Mouse (Mus musculus): ENCODE measurements at regions not wholly inside any gene's neighbourhood (a gene's known extent, or its start where the extent isn't known, plus 50 kb on each side); places are given as distances from the start of the nearest gene placed in this dataset.

DNA sequence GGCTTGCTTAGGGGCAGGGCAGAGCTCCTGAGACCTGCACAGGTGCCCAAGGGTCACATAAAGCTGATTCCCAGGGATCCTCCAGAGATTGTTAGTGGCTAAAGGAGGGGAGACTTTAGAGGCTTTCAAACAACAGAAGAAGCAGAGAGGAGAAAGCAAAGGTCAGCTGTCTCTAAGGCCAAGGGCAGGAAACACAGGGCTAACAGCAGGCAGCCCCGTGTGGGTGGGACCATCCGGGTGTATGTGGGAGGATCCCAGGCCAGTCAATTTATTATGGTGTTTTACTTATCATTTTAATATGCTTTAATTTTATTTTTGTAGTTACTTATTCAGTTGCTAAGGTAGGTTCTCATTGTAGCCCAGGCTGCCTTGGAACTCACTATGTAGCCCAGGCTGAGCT lies 317.1 kb downstream of the Matn1 start:
- no peak for DNase-seq (ENCODE audit: extremely low read depth, insufficient read length, low spot score)

DNA sequence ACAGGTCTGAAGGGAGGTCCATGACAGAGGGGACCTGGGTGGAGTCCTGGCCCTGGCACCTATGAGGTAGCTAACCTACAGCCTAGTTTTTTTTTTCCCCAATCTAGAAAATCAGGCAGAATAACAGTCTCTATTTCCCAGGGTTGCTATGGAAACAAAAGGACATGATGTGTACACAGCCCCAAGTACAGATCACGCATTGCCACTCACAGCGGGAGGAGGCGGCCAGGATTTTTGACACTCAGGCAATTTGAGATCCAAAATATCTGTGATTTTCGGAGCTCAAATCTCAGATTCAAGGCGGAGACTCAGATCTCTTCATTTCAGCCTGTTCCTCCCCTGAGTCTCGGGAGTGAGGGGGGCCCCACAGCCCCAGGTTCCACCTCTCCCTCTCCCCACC lies 318.7 kb downstream of the Matn1 start:
- DNase-seq (ENCODE audit: extremely low read depth, insufficient read length, low spot score), result no peak

GRCm38 (mm10) chr4:131266764-131267163 lies 322.6 kb downstream of the Matn1 start:
- DNase-seq (ENCODE audit: extremely low read depth, insufficient read length, low spot score), result no peak

GRCm38 (mm10) chr4:131267760-131268159 lies 323.6 kb downstream of the Matn1 start:
- DNase-seq (ENCODE audit: extremely low read depth, insufficient read length, low spot score), result no peak

GRCm38 (mm10) chr4:131270192-131270591 lies 326.0 kb downstream of the Matn1 start:
- no peak for DNase-seq (ENCODE audit: extremely low read depth, insufficient read length, low spot score)

GRCm38 (mm10) chr4:131272060-131272459 lies 327.9 kb downstream of the Matn1 start:
- DNase-seq (ENCODE audit: extremely low read depth, insufficient read length, low spot score), result no peak

GRCm38 (mm10) chr4:131293560-131293959 lies 349.4 kb downstream of the Matn1 start:
- no peak for DNase-seq (ENCODE audit: extremely low read depth, insufficient read length, low spot score)

GRCm38 (mm10) chr4:131298011-131298674 lies 354.0 kb downstream of the Matn1 start:
- DNase-seq (ENCODE audit: extremely low read depth, insufficient read length, low spot score), result no peak

GRCm38 (mm10) chr4:131303936-131304335 lies 359.8 kb downstream of the Matn1 start:
- DNase-seq (ENCODE audit: extremely low read depth, insufficient read length, low spot score), result no peak

DNA sequence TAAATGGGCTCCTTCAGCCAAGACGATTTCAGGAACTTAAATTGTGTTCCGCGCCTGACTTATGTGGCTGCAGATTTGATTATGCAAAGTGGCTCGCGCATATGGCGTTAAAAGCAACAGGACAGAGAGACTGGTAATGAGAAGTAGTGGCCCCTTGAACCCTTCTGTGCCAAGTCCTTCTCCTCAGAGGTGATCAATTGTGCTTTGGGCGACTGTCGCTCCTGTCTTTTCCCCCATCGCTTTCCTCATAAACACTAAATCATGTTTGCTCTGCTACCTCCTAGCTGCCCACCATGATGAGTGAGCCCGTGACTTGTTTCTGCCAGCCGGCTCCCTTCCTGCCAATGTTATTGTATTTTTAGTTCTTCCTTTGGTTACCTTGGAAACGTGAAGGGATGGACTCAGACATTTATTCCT lies 360.2 kb downstream of the Matn1 start:
- no peak for DNase-seq (ENCODE audit: extremely low read depth, insufficient read length, low spot score)

- DNase-seq (ENCODE audit: extremely low read depth, insufficient read length, low spot score), result no peak
Observed at GRCm38 (mm10) chr4:131314231-131314630, 370.0 kb downstream of the Matn1 start.

DNA sequence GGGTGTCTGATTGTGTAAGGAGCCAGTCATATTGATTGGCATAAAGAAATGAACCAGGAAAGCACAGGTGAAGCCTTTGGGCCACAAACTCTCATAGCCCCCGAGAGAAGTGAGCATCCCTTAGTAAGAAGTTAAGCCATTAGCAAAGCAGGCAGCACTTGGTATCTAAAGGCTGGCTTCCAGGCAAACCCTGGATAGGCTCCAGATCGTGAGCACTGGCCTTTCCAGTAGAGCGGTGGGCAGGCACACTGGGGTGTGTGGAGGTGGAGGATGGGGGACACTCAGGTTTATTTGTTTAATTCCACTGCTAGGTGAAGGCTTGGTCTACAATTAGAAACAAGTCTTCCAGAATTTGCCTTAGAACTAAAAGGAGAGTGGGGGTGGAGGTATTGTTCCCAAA lies 371.9 kb downstream of the Matn1 start:
- no peak for DNase-seq (ENCODE audit: extremely low read depth, insufficient read length, low spot score)

GRCm38 (mm10) chr4:131322323-131322722 lies 378.1 kb downstream of the Matn1 start:
- no peak for DNase-seq (ENCODE audit: extremely low read depth, insufficient read length, low spot score)

GRCm38 (mm10) chr4:131324486-131324885 lies 380.3 kb downstream of the Matn1 start:
- no peak for DNase-seq (ENCODE audit: extremely low read depth, insufficient read length, low spot score)

GRCm38 (mm10) chr4:131325200-131325599 lies 381.0 kb downstream of the Matn1 start:
- DNase-seq (ENCODE audit: extremely low read depth, insufficient read length, low spot score), result no peak

- DNase-seq (ENCODE audit: extremely low read depth, insufficient read length, low spot score), result no peak
Observed at GRCm38 (mm10) chr4:131325609-131326008, 381.4 kb downstream of the Matn1 start.

DNA sequence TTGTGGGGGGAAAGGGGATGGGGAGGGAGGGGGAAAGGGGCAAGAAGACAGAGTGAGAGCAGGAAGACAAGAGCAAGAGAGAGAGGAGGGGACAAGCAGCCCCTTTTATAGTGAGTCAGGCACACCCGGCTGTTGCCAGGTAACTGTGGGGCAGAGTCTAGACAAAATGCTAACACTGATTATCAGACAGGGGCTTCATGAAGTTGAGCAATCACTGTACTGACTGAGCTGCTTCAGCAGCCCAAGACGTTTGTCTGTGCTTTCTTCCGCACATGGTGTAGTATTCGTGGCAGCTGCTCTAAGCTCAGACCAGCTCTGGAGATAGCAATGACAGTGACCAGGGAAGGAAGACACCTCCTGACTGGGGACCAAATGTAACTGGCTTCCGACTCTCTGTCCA lies 385.2 kb downstream of the Matn1 start:
- no peak for DNase-seq (ENCODE audit: extremely low read depth, insufficient read length, low spot score)

- no peak for DNase-seq (ENCODE audit: extremely low read depth, insufficient read length, low spot score)
Observed at GRCm38 (mm10) chr4:131331646-131332045, 387.5 kb downstream of the Matn1 start.

DNA sequence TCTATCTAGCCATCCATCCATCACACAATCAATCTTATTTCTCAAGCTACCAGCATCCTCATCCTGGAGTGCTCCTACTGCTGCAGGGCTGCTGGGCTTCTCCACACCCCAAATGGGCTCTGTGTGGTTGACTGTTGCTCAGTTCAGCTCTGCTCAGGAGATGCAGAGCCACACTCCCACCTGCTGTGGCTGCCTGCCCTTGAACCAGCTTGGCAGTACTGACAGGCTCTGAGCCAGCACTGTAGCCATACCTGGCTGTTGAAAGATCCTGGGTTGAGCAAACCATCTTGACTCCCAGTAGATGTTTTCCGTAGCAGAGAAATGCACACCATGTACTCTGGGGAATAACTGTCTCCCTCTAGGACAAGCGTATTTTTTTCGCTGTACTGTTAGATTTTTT lies 392.6 kb downstream of the Matn1 start:
- no peak for DNase-seq (ENCODE audit: extremely low read depth, insufficient read length, low spot score)

DNA sequence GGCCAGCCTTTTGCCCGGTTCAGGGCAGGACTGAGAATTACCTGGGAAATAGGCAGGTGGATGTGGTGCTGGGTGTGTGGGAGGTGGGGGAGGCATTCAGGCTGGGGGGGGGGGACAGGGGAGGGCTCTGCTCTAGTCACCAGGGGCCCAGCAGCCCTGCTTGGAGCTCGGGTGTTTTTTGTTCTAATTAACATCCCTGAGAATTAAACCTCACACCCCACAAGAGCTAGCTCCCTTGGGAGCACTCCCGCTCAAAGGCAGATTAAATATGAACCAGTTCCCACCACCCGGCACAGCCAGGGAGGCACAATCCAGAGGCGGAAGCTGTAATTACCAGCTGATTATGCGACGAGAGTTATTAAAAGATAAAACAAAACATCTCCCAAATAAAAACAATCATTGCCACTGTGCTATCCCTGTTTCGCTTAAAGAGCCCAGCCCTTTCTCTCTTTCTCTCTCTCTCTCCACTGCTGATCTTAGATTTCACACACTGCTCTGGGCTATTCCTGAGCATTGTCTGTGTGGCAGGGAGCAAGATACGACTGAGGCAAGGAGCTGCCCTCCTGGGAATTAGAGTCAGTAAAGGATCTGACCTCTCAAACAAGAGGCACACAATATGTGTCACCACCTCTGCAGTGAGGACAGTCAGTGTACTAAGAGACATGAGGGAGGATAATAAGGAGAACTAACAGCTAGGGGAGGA lies 397.0 kb downstream of the Matn1 start:
- DNase-seq (ENCODE audit: extremely low read depth, insufficient read length, low spot score), result no peak

GRCm38 (mm10) chr4:131346727-131347126 lies 402.5 kb downstream of the Matn1 start:
- no peak for DNase-seq (ENCODE audit: extremely low read depth, insufficient read length, low spot score)

DNA sequence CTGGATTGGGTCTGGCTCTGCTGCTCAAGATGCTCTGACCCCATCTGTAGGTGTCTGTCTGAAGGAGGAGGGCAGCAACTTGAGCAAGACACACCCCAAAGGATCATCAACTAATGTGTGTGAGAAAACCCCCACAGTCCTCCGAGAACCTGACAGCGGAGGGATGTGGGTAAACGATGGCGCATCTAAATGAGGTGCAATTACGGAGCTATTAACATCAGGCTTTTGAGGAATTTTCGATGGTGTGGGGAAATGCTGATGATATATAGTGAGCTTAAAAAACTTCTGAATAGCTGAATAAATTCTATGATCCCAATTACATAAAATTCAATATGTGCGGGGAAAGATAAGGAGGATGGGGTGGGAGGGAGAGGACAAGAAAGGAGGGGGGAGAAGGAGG lies 406.1 kb downstream of the Matn1 start:
- no peak for DNase-seq (ENCODE audit: extremely low read depth, insufficient read length, low spot score)
